Mouse (Mus musculus) left cerebral cortex, adult 8-10 months (tissue): ENCODE measurements around the gene Apba2. TPM values are rescaled to one million over a fixed set of nuclear protein-coding genes. Genes with fewer than 3 reads are reported as not detected.

Source experiments
- DNase-seq, 2 experiments: peaks; one replicate each; pipeline ENCODE4 v3.0.0; 2022; ENCODE audit warnings: low spot score in 2 of 2
- total RNA-seq, 4 experiments: library from RNA; stranded (reverse); gene quantifications; 2 replicates each; pipeline ENCODE4 v1.2.4; 2022

Apba2 gene
- total RNA-seq, 4 experiments from 2014 or later, result 215 to 224 (median 220) TPM

DNA sequence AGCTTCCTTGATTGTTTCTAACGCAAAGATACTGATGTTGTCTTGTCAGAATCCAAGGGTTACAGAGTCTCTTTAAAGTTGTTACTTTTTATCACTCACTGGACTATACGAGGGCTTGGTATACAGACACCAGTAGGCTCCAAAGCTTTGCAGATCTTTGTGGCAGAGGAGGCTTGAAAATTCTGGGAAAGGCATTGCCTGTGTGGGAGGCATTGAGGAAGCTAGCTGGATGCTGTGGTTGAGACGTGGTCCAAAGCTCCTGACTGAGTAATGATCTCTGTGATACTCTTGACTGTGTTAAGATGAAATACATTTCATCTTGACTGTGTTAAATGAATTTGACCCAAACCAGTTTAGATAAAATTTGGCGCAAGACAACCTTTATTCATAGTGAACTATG is 84.6 kb downstream of the Apba2 start:
- no peak for DNase-seq

DNA sequence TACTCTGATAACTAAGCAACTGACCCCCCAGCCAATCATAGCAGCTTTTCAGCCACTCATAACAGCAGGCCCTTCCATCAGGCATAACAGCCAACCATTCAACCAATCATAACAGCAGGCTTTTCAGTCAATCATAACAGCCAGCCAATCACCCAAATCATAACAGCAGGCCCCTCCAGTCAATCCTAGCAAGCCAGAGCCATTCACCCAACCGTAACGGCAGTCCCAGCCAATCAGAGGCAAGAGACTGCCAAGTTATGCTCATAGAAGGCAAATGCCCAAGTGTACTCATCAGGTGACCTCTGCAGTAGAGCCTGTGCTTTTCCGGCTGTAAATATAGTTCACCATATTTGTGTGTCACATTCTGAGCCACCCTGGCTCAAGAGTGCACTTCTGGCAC is 85.1 kb downstream of the Apba2 start:
- DNase-seq, result no peak

DNA sequence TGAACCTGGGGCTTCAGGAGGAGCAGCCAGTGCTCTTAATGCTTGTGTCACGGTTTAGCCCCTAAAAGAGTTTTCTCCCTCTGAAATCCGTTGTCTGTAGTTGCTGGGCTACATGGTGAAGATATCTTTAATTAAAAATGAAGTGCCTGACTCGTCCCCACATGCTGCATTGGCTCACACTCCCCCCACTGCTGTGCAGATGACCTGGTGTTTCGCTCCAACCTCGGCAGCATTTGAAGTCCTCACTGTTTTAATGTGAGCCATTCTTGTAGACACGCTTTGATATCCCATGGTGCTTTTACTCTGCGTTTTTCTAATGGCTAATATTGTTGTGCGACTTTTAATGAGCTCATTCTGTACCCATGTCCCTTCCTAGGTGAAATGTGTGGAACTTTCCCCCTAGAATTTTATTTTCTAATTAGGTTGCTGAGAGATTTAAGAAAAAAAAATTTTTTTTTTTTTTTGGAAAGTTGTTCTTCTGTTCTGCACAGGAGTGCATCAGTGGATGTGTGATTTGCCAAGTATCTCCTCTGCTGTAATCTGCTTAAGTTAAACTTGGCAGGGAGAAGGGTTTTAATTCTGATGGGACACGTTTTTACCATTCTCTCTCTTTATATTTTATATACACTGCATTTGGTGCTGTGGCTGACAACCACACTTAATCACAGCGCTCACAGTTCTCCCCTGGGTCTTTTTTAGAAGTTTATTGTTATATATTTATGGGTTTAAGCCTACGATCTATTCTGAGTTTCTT is 87.3 kb downstream of the Apba2 start:
- no peak for DNase-seq

DNA sequence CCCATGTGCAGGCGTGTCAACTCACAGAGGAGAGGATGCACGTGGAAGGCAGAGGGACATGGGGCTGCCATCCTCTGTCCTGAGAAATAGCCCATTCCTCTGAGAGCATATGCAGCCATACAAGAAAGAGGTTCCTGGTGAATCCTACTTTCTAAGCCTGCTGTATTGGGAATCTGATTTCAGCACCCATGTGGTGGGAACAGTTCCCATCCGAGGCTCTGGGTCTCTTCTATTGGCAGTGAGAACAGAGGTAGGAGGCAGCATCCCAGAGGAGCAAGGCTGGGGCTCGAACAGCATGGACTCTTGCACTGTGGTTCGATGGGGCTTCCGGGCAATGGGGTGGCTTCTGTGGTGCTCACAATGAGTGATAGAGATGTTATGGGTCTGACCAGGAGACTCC is 93.8 kb downstream of the Apba2 start:
- DNase-seq, result no peak

DNA sequence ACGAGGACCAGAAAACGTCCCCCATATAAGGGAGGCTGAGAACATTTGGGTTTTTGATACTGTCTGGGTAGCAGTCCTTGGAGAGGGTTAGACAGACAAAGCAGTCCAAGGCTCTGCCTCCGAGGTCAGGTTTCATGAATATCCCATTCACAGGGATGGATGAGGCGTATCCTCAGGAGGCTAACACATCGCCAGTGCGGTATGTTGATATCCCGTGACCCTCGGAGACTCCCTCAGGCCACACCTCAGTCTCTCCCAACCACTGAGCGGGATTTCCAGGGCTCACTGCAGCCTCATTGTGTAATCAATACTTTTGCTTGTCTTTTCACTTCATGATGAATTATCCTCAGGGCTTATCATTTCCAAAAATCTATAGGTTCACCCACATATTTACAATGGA is 95.1 kb downstream of the Apba2 start:
- DNase-seq, result no peak

DNA sequence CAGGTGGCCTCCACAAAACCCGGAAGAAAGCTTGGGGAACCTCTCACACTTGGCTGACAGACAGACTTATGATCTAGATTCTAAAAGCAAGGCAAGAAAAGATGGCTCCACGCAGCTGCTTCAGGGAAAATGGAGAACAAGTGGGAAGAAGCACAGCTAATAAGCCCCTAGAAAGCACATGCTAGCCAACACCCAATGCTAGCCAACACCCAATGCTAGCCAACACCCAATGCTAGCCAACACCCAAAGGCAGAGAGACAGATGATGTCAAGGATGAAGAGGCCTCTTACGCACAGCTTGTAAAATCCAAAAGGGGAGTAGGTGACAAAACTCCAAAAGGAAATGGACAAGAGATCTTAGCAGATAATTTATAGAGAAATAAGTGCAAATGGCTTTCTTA is 108.4 kb downstream of the Apba2 start:
- no peak for DNase-seq

DNA sequence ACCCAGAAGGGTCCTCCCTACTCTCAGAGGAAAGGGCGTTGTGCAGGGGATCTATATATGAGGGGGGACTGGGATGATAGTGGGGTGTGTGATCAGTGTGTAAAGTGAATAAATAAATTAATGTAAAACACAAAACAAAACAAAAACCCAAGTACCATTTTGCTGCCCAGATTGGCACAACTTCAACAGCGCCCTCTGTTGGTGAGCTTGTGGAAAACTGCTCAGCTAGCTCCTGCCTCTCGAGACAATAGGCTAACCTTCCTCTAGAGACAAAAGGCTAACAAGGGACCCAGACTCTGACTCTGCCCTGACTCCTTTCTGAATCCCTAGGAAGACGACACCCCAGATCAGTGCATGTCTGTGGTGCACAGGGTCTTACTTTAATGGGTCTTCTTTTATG is 109.4 kb downstream of the Apba2 start:
- no peak for DNase-seq

DNA sequence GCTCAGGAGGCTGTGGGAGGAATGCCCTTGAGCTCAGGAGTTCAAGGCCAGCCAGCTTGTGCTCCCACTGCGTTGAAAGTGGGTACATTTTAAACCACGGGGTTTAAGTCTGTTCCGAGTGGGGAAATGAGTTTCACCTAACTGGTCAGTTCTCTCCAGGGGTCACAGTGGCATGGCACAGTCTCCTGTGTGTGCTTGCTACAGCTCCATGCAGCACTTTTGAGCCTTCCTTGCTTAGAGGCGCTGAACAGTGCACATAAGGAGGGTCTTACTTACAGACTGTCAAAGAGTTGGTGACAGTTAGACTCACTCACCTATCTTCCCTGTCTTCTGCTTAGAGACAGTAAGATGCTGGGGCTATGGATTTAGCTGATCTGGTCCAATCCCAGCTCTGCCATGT is 117.8 kb downstream of the Apba2 start:
- DNase-seq, result no peak

DNA sequence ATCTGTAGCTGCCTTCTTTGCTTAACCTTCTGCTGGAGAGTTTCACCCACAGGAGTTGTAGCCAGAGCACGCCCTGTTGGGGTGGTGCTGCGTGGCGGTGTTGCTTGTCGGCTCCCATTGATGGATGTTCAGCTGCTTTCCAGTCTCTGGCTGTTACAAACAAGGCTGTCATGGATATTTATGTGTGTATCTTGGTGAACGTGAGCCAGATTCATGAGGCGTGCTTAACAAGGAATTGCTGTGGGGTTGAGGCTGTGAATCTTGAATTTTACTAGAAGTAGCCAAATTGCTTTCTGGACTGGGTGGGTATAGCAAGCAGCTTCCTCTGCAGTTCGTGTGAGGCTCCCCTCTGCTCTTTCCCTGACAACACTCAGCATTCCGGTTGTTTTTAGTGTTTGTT is 125.0 kb downstream of the Apba2 start:
- no peak for DNase-seq

DNA sequence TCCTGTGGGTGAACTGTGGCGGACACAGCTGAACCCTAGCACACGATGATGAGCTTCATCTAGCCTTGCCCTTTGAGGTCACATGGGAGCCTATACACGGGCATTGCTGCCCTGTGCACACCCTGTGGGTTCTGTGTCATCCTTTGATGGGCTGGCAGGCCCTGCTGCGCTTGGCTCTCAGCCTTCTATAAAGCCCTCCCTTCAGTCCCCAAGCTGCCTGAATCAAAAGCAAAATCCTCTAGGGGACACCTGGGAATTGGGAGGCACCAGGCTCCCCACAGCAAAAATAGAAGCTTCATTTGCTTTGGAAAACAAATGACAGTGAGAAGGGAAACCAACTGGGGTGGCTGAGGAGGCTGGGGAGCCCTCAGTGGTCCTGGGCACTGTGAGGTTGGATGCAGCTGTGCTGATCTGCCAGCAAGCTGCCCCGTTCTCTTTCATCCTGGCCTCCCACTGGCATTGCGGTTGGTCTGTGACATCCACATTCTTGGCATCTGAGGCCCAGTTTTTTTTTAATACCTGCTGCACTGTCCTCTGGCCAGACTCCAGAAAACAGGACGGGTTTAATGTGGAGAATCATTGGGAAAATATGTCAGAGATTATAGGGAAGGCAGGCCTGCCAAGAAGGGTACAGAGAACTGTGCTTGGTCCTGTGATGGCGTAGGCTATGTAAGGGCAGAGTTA is 126.6 kb downstream of the Apba2 start:
- DNase-seq, result no peak

DNA sequence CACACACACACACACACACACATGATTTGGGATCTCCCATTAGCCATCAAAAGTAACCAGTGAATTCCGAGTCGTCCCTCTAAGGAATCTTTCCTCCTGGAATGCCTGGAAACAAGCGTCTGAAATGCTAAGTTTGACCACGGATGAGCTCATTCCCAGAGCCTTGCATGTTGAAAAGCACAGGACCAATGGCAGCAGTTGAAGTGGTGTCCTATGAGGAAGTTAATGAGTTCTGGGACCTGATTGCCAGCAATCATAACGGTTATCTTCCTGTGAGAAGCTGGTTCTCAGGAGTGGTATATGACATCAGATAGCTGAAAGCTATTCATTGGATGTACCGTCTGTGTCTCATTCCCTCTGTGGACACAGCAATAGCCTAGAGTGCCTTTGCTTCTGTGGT is 129.2 kb downstream of the Apba2 start:
- no peak for DNase-seq

DNA sequence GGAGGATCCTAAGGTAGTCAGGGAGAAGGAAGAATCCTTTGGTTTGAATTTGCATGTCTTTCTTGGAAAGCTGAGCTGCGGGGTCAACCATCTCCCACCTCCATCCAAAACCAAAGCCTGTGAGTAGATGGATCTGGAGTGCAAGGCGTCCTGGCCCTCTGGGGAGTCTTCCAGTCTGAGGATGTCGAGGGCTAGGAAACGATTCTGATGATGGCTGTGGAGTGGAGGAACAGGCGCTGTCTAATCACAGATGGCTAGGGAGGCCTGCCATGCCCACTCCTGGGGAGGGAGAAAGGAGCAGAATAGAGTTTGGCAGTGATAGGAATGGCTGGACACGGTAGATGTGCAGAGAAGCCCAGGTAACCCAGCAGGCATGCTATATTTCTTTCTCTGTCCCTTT is 129.6 kb downstream of the Apba2 start:
- DNase-seq, result no peak

DNA sequence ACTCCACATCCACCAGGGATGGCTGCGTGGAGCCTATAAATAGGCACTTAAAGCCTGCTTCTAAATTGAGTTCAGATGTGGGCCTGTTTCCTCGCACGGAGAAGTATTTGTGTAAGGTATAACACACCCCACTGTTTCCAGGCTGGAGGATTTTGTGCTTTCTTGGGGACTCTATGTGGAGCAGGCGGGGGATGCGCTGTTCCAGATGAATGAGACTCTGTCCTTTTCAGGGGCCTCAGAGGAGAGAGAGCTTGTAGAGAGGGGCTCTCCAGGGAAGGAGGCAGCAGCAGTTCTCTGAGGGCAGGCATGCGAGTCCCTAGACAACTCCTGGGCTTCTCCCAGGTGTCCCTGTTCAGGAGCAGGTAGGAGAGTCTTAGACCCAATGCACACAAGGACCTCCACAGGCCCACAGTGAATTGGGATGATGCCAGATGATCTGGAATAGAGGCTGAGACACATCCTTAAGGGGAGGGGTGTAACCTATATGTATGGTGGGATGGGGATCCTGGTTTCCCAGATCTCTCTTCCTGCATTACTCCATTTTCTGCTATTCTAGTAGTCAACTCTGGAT is 130.4 kb downstream of the Apba2 start:
- peak in 1 of 2 experiments; percentile 78 for DNase-seq

DNA sequence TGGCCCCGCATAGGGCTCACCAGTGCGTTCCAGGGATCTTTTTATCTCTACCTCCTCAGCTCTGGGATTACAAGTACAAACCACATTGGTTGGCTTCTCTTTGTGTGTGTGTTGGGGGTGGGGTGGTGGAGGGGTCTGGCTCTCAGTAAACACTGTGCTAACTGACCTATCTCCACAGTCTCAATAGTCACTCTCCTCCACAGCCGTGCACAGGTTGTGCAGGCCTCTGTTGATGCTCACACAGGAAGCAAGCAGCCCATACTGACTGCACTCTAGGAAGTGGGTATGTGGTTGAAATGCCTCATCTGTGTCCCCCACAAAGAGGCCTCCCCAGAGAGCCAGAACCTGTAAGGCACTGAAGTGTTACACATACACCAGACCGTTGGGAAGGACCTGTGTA is 131.7 kb downstream of the Apba2 start:
- DNase-seq, result no peak

DNA sequence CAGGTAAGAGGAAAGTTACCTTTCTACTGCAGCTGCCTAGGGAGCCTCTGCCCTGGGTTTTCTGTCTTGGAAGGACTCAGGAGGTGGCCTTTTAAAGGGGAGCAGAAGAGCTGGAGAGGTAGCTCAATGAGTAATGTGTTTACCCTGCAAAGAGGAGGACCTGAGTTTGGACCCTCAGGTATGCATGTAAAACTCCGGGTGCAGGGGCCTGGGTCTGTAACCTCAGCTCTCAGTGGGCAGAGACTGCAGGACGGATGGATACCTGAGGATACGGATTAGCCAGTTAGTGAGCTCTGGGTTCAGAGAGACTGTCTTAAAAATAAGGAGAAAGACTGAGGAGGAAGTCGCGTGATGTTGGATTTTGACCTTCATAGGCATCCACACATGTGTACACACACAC is 132.4 kb downstream of the Apba2 start:
- DNase-seq, result no peak

DNA sequence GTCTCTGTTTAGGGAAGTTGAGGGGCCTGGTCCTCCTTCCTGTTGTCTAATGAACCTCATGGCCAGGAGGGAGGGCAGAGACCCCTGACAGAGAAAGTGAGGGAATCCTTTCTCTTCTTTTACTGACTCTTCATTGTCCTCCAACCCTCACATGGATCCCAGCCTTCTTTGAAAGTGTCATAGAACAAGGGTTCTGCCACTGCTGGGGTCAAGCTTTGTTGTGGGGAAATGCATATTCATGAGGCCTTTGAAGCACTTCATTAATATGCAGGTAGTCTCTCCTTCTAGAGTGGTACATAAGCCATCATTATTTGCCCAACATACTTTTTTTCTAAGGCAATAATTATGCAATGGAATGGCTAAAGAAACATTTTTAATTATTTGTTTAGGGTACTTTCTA is 133.0 kb downstream of the Apba2 start:
- DNase-seq, result no peak

DNA sequence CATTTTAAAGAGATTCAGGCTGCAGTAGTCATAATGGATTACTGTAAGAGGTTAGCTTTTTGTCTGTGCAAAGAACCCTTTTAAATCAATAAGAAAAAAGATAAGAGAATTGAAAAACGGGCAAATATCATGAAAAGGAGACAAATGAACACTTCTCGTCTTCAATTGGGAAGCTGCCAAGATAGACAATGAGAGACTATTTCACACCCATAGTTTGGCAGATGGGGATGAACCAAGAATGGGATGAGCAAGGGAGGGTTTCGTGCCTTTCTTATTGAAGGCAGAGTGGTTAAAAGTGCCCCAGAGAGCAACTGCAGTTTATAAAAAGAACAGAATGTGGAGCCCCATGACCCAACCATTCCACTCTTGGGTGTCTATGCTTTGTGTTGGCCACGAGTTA is 137.4 kb downstream of the Apba2 start:
- no peak for DNase-seq

DNA sequence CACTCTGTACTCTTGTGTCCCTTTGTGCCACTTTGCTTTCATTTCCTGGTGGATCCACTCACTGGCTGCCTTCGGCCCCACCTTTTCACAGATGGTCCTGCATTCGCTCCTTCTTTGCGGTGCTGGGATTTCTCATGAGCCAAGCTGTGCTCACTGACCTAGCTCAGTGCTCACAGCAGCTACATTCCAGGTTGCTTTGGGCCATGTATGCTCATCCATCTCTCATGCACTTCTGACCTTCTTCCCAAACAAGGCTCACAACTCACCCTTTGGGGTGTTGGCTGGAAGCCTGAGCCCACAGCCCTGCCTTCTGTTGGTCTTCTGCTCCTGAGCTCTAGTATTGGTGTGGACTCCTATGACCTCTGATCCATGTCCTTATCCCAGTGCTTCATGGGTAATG is 139.1 kb downstream of the Apba2 start:
- no peak for DNase-seq

DNA sequence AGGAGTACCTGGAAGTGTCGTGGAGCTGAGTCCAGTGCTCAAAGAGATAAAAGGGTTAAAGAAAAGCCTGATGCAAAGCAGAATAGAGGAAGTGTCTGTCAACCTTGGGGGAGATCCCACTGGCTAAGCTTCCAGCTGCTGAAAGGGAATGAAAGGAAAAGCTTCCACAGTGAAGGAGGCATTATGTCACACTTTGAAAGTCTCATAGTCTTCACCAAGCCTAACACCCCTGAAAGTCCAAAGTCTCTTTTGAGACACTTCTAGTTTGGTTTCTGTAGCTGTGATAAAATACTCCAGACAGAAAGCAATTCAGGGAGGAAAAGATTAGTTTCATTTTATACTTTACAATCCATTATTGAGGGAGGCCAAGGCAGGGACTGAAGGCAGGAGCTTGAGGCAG is 141.4 kb downstream of the Apba2 start:
- DNase-seq, result no peak

DNA sequence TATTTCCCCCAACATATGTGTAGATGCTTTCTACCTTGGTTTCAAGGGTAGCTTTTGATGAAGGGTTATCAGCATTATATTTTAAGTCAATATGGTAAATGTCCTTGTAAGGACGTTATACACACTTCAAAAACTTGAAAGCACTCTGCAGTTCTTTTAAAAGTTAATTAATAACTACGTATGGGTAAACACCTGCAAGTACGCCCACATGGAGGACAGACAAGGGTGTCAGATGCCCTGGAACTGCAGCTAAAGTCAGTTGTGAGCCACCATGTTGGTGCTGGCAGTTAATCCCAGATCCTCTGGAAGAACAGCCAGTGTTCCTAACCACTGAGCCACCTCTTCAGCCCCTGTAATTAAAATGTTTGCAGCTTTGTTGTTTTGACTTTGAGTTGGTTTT is 144.0 kb downstream of the Apba2 start:
- DNase-seq, result no peak

DNA sequence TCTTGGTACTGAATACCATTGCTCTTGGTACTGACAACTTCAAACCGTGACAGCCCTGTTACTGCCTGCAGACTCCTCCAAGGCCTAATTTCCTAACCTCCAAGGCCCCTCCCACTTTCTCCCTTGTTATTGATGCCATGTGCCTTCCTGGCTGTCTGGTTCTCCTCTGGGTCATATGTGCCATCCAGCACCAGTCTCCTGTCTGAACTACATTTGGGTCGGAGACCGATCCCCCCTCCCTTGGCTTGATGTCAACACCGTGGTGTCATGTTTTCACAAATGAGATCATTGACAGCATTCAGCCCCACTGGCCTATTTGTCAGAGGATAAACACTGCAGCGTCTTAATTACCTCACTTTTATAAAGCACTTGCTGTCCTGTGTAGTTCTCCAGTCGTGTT is 144.5 kb downstream of the Apba2 start:
- DNase-seq, result no peak

DNA sequence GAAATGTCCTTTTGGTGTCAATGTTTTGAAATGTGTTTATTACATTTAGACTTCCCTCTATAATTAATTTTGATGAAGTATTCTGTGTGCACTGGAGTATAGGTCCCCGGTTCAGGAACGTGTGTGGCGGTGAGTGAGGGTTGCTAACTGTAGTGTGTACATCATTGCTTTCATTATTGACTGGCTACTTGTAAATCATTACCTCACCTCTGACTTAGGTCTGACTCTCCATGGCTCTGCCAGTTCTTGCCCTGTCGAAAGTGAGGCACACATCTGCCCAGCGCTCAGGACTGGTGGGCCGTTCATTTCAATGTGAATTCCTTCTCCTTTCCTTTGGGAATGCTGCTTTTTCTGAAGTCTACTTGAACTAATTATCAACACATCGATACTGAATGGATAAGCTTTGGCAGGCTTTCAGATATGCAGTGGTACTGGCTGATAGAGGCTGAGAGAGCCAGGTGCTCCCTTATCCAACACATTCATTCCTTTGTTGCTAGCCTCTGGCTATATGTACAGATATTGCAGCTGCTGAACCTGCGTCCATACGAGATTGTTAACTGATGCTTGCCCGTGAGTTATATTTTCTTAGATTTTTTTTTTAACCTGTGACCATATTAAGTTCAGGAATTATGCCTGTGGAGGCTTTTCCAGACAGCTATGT is 147.6 kb downstream of the Apba2 start:
- DNase-seq, result no peak
